Mouse (Mus musculus): ENCODE measurements around the gene Lmcd1.

The Lmcd1 gene

GRCm38 (mm10) chr6:112284087-112284486, 10.5 kb downstream of the Lmcd1 start:
- DNase-seq (ENCODE audit: low spot score in 2 of 2), result no peak

GRCm38 (mm10) chr6:112287671-112288070, 14.1 kb downstream of the Lmcd1 start:
- no peak for DNase-seq (ENCODE audit: low spot score in 2 of 2)

GRCm38 (mm10) chr6:112288271-112288670, 14.7 kb downstream of the Lmcd1 start:
- no peak for DNase-seq (ENCODE audit: low spot score in 2 of 2)

GRCm38 (mm10) chr6:112291146-112291545, 17.6 kb downstream of the Lmcd1 start:
- DNase-seq (ENCODE audit: low spot score in 2 of 2), result no peak

GRCm38 (mm10) chr6:112293320-112293719, 19.8 kb downstream of the Lmcd1 start:
- no peak for DNase-seq (ENCODE audit: low spot score in 2 of 2)

- no peak for DNase-seq (ENCODE audit: low spot score in 2 of 2)
These were observed 21.7 kb downstream of the Lmcd1 start for GRCm38 (mm10) chr6:112295269-112295668.

GRCm38 (mm10) chr6:112300146-112300545, 26.6 kb downstream of the Lmcd1 start:
- no peak for DNase-seq (ENCODE audit: low spot score in 2 of 2)

GRCm38 (mm10) chr6:112300633-112301032, 27.1 kb downstream of the Lmcd1 start:
- DNase-seq (ENCODE audit: low spot score in 2 of 2), result no peak

GRCm38 (mm10) chr6:112302248-112302647, 28.7 kb downstream of the Lmcd1 start:
- DNase-seq (ENCODE audit: low spot score in 2 of 2), result no peak

- no peak for DNase-seq (ENCODE audit: low spot score in 2 of 2)
These were observed 29.3 kb downstream of the Lmcd1 start for GRCm38 (mm10) chr6:112302814-112303383.

- DNase-seq (ENCODE audit: low spot score in 2 of 2), result no peak
These were observed 31.2 kb downstream of the Lmcd1 start for GRCm38 (mm10) chr6:112304751-112305150.

GRCm38 (mm10) chr6:112309330-112309938, 35.9 kb downstream of the Lmcd1 start:
- no peak for DNase-seq (ENCODE audit: low spot score in 2 of 2)

GRCm38 (mm10) chr6:112311385-112311784, 37.8 kb downstream of the Lmcd1 start:
- DNase-seq (ENCODE audit: low spot score in 2 of 2), result no peak

- DNase-seq (ENCODE audit: low spot score in 2 of 2), result no peak
These were observed 45.9 kb downstream of the Lmcd1 start for GRCm38 (mm10) chr6:112319449-112319848.

GRCm38 (mm10) chr6:112320679-112321078, 47.1 kb downstream of the Lmcd1 start:
- no peak for DNase-seq (ENCODE audit: low spot score in 2 of 2)

- DNase-seq (ENCODE audit: low spot score in 2 of 2), result no peak
These were observed 49.4 kb downstream of the Lmcd1 start for GRCm38 (mm10) chr6:112322916-112323315.

GRCm38 (mm10) chr6:112325213-112325612, 51.7 kb downstream of the Lmcd1 start:
- no peak for DNase-seq (ENCODE audit: low spot score in 2 of 2)

- no peak for DNase-seq (ENCODE audit: low spot score in 2 of 2)
These were observed 54.2 kb downstream of the Lmcd1 start for GRCm38 (mm10) chr6:112327793-112328192.

GRCm38 (mm10) chr6:112330520-112331222, 57.1 kb downstream of the Lmcd1 start:
- DNase-seq (ENCODE audit: low spot score in 2 of 2), result no peak

- no peak for DNase-seq (ENCODE audit: low spot score in 2 of 2)
These were observed 57.7 kb downstream of the Lmcd1 start for GRCm38 (mm10) chr6:112331223-112331598.

GRCm38 (mm10) chr6:112333930-112334329, 60.4 kb downstream of the Lmcd1 start:
- DNase-seq (ENCODE audit: low spot score in 2 of 2), result no peak

GRCm38 (mm10) chr6:112337667-112338066, 64.1 kb downstream of the Lmcd1 start:
- no peak for DNase-seq (ENCODE audit: low spot score in 2 of 2)

GRCm38 (mm10) chr6:112339016-112339415, 65.5 kb downstream of the Lmcd1 start:
- no peak for DNase-seq (ENCODE audit: low spot score in 2 of 2)
